Mouse (Mus musculus) common myeloid progenitor, adult 5-6 weeks (primary cell): ENCODE measurements around the gene Ankrd63. TPM values are rescaled to one million over a fixed set of nuclear protein-coding genes. Genes with fewer than 3 reads are reported as not detected.

Source experiments
- ATAC-seq: replicated peaks from 2 replicates; pipeline ENCODE4 v1.8.0; 2016; ENCODE audit warnings: low read depth, mild to moderate bottlenecking, moderate TSS enrichment, inconsistent platforms; ENCODE audit not compliant: poor library complexity, severe bottlenecking
- total RNA-seq: library from RNA; stranded (forward); fragments of 200-1000, 187-1606 nt; gene quantifications from 2 replicates; pipeline ENCODE4 v1.2.3, GENCODE M21; 2017

The Ankrd63 gene
- 0.09 and 0.19 TPM in 2 replicates for total RNA-seq

- no peak for ATAC-seq
Observed at GRCm38 (mm10) chr2:118703913-118704730, at the start of gene Ankrd63. TSS of gene Ankrd63 (minus strand) at chr2:118703963.

- ATAC-seq = peak; percentile 52; the same call in 1 of the 2 replicates
Observed at GRCm38 (mm10) chr2:118752792-118753108, 49.0 kb upstream of the Ankrd63 start.

GRCm38 (mm10) chr2:118751896-118752791 lies 48.4 kb upstream of the Ankrd63 start:
- ATAC-seq = no peak

DNA sequence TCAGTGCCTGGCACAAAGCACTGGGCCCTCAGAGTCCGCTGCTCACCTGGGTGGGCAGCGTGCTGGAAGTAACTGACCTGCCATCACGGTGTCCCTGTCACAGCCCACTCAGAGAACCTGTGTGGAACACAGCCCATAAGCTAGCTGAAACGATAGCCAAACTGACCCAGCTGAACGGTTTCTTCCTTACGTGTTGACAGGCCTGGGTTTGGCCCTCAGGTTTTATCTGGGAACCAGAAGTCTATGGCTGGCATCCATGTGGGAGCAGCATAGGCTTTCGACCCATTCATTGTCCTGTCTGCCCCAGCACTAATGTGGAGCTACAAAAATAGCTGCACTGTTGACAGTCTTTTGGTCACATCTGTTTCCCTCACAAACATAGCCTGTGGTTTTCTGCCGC lies 46.7 kb upstream of the Ankrd63 start:
- peak; percentile 43; the same call in 1 of the 2 replicates for ATAC-seq

GRCm38 (mm10) chr2:118749341-118749884 lies 45.6 kb upstream of the Ankrd63 start:
- ATAC-seq = no peak

DNA sequence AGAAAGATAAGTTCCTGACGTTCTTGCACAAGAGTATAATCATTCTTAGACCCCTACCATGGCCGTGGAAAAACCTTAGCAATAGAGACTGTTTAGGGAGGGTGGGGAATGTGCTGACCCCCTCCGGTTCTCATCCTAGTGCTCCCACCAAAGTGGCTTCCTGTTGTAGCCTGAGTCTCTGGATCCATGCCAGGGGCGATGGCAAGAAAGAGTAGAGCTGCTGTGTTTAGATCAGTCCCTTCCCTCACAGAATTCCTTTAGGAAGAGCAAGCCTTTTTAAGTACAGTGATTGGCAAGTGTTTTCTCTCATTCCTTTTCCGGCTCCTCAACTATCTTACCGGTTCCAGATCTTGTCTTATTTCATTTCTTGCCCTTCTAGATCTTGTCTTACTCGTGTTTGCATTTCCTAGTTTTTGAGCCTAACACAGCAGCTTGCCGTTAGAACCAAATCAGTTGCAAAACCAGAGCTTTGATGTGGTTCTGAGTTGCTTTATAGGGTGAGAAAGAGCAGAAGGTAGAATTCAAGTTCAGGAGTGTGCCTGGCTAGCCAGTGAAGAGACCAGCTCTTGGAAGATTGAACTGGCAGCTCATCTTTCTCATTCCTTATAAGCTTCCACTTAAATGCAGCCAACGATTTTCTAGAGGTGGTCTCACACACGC lies 43.7 kb upstream of the Ankrd63 start:
- no peak for ATAC-seq

DNA sequence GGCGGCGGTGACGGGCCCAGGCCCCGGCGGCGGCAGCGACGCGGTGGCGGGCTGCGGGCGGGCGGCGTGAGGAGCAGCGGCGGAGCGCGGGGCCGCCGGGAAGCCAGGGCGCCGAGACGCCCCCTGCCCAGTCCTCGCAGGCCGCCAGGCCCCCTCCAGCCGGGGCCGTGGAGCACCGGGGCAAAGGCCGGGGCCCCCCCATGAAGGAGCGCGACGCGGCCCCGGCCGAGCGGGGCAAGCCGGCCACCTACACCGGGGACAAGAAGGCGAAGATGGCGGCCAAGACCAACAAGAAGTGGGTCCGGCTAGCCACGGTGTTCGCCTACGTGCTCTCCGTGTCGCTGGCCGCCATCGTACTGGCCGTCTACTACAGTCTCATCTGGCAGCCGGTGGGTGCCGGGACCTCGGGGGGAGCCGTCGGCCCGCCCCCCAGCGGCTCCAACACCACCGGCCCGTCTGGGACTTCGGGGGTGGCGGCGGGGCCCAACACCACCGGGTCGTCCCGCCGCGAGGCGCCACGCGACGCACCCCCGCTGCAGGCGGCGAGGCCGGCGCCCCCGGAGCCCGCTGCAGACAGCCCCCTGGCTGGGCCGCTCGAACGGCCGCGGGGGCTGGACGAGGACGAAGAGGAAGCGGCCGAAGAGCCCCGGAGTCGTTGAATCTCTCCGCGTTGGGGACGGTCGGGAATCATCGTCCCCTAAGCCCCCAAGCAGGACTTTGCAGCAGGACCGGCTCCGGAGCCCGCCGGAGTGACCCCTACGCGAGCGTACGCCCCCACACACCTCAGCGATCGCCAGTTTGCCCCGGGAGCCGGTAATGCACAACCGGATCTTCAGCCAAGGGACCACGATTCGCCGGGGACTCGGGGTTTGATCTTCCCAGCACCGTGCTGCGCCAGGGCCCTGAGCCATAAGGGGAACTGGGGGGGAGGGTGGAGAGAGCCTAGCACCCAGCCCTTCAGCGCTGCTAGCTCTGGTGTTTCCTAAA lies 42.4 kb upstream of the Ankrd63 start:
- no peak for ATAC-seq

DNA sequence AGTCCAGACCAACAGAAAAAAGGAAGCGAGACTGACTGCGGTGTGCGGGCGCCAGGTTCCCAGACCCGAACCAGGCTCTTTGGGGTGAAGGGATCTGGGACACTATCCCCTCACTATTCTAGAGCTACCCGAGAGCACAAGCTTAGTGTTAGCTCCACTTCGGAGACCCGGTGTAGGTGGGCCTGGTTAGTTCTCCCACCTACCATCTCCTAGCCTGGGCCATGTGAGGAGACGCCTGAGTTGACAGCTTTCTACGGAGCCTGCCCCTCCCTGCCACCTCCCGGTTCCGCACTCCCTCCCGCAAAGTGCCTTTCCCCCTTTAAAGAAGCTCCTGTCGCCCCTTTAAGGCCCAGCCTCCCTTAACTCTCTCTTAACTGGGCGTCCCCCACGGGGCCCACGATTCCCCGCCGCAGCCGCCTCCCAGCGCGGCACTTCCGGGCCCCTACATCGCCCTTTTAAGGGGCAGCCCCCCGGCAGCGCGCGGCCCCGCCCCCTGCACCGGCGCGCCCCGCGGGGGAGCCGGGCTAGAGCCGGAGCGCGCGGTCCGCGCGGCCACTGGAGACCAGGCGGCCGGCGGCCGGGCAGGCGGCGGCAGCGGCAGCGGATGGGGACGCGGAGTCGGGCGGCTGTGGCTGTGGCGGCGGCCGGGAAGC lies 41.6 kb upstream of the Ankrd63 start, which contains the start of gene Inafm2:
Inafm2 (plus strand) TSS at position 527 of the 653 bp plus-strand sequence.
- peak; percentile 79 for ATAC-seq

GRCm38 (mm10) chr2:118744621-118745020 lies 40.9 kb upstream of the Ankrd63 start:
- no peak; the same call in 1 of the 2 replicates for ATAC-seq

DNA sequence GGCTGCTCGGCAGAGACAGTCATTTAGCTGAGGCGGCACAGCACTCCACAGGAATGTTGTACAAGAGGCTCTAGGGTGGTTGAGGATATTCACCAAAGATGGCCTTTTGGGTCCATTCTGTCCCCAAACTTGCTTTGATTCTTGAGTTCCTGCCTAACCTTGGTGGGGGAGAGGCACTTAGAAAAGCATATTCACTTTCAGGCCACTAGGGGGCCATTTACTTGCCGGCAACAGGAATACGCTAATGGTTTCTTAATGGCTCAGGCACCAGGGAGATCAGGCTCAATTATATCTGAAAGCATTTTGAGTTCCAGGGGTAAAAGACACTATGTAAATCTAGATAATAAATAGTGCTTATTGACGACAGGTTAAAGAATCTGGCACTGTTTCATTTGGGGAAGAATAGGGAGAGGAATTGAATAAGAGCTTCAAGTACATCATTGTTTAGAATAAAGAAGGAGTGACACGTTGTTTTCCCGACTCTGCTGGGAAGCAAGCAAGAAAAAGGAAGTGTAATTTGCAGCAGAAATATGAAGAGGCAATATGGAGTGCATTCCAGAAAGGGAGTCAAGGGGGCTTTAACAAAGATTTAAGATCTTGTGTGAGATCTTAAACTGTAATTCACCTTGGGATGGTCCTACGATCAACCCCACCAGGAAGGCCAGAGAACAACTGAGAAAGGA lies 39.6 kb upstream of the Ankrd63 start:
- ATAC-seq = peak; percentile 40; the same call in 1 of the 2 replicates

DNA sequence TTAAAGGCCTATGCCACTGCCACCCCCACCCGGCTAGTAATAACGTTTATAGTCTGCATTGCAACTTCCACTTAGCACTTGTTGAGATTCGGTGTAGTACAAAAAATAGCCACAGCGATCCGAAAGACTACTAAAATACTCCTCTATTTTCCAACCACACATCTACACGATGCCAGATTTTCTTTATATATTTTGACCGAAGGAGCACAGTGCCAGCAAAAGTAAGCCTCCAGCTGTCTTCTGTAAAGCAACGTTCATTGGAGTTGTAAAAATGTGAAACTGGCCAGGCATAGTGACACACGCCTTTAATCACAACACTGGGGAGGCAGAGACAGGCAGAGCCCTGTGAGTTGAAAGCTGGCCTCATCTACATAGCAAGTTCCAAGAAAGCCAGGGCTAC lies 37.4 kb upstream of the Ankrd63 start:
- ATAC-seq = no peak

DNA sequence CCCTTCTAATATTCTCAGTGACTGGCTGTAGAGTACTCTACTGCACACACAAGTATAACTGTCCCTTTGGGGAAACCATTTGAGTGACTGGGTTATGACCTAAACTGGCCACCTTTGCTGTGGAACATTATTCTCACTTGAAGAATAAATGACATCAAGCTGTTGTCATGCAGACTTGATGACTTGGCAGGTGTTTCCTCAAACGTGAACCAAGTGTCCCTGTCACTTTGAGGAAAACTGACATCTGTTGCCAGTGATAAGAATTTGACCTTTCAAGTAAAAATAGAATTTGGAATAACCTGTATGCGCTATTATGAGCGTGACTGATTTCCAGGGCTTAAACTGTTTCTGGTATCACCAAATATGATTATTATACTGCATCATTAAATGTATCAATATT lies 36.6 kb upstream of the Ankrd63 start:
- no peak for ATAC-seq

DNA sequence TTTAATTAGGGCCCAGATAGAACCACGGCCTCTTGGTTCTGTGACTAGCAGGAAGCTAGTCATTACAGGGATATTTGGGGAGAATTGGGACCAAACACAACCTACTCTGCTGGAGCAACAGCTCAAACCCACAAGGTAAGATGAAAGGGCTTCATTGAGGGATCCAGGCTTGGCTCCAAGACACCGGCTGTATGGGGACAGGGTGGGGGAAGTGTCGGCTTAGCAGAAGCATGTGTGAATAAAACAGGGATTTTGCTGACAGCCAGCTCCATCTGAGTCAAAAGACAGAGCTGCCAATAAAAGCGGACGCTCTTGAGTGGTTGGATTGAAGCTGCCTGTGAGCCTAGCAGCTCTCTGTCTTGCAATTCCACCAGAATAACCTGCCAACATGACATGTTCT lies 29.6 kb upstream of the Ankrd63 start:
- ATAC-seq = no peak

- no peak for ATAC-seq
Observed at GRCm38 (mm10) chr2:118731981-118732380, 28.2 kb upstream of the Ankrd63 start.

GRCm38 (mm10) chr2:118730622-118730915 lies 26.8 kb upstream of the Ankrd63 start:
- peak; percentile 63 for ATAC-seq

DNA sequence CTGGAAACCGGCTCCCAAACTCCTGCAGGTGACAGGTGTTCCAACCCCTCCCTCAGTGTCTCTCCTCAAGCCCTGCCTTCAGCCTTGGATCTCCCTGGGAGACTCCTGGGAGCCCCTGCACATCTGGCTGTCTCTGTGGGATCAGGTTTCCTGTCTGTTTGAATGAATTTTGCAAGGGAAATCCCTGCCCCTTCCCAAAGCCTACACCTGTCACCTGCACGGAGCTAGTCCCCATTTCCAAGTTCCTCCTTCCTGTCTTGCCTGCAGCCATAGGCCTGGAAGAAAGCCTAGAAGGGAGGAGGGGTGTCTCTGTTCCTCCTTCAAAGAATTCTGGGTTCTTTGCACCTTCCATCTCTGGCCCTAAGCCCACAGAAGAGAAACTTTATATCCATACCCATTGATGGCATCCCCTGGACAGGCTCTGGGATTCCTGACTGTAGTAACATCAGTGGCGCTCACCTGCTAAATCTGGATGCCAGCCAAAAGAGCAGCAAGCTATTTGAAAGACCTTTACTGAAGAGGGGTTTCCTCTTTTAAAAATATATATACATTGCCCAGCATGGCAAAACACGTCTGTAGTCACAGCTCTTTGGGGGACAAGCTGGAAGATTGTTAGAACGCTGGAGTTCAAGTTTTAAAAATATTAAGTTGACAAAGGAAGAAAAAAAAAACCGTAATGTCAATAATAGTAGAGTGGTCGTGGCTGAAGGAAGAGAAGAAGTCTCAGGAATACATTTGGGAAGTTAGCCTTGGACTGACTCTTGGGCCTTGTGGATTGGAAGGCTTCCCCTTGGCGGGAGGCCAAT lies 26.3 kb upstream of the Ankrd63 start:
- no peak for ATAC-seq

DNA sequence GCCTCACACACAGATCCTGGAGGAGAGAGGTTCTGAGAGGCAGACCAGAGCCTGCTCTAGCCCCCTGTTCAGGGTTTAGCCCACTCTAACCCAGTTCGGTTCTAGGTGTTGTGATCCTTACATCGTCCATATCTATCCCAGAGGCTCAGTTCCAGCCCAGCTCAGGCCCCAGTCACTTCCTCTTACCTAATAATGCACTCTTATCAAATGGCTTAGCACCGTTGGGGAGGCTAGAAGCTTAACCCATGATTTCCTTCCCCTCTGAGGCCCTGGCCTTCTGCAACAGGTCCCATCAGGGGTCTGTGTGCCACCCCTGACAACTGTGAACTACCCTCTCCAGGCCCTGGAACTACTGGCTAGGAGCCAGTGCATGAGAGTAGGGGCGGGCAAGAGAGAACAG lies 25.4 kb upstream of the Ankrd63 start:
- peak; percentile 48 for ATAC-seq
